Mouse (Mus musculus) ES-E14 (cell line): ENCODE data around the gene Baiap2l2. TPM values are rescaled to one million over a fixed set of nuclear protein-coding genes. Genes with fewer than 3 reads are reported as not detected.

Experiments
- DNase-seq: peaks from one replicate; pipeline ENCODE4 v3.0.0-alpha.2; 2013; ENCODE audit warnings: low read depth, low spot score
- H3K27ac ChIP-seq: 2 replicates; pipeline ENCODE4 v1.5.1; 2012; ENCODE audit warnings: low read depth, mild to moderate bottlenecking, low read length, moderate library complexity, mixed read lengths; ENCODE audit not compliant: poor library complexity, insufficient read depth, severe bottlenecking
- H3K36me3 ChIP-seq: 2 replicates; pipeline ENCODE4 v1.6.1; 2012; ENCODE audit warnings: mild to moderate bottlenecking, low read length, moderate library complexity, mixed read lengths; ENCODE audit not compliant: control insufficient read depth, poor library complexity, insufficient read depth, severe bottlenecking
- H3K4me1 ChIP-seq, 2 experiments: fragments of 150-350 bp in 1 of 2; sonication (generic) in 1 of 2; 2 replicates each; pipeline ENCODE4 v1.6.1; 2012; ENCODE audit warnings: low read length in 2 of 2, mild to moderate bottlenecking in 1 of 2, mixed read lengths in 1 of 2; ENCODE audit not compliant: control insufficient read depth in 2 of 2, insufficient read depth in 2 of 2, poor library complexity in 1 of 2
- H3K4me3 ChIP-seq, 2 experiments: fragments of 150-350 bp in 1 of 2; sonication (generic) in 1 of 2; 2 replicates each; pipeline ENCODE4 v1.5.1; 2012; ENCODE audit warnings: low read length in 2 of 2, low read depth in 1 of 2, mild to moderate bottlenecking in 1 of 2, mixed read lengths in 1 of 2; ENCODE audit not compliant: insufficient read depth in 1 of 2, poor library complexity in 1 of 2, severe bottlenecking in 1 of 2
- H3K9ac ChIP-seq: 2 replicates; pipeline ENCODE4 v1.6.1; 2012; ENCODE audit warnings: low read depth, mild to moderate bottlenecking, low read length, mixed read lengths; ENCODE audit not compliant: poor library complexity, insufficient read depth, severe bottlenecking
- H3K9me3 ChIP-seq: fragments of 150-350 bp; sonication (generic); 2 replicates; pipeline ENCODE4 v1.6.1; 2012; ENCODE audit warnings: low read depth, mild to moderate bottlenecking, low read length; ENCODE audit not compliant: control insufficient read depth, insufficient read depth
- CHD2 ChIP-seq: IDR thresholded peaks from 2 replicates; pipeline ENCODE4 v1.6.1; 2014; ENCODE audit warnings: mild to moderate bottlenecking, low read depth, low read length, inconsistent platforms
- HCFC1 ChIP-seq: IDR thresholded peaks from 2 replicates; pipeline ENCODE4 v1.6.1; 2012; ENCODE audit warnings: low read length, inconsistent platforms, borderline replicate concordance; ENCODE audit not compliant: insufficient read depth
- MAFK ChIP-seq: IDR thresholded peaks from 2 replicates; pipeline ENCODE4 v1.6.1; 2014; ENCODE audit warnings: mild to moderate bottlenecking, low read depth, low read length, inconsistent platforms; ENCODE audit not compliant: insufficient read depth
- ZC3H11A ChIP-seq: IDR thresholded peaks from 2 replicates; pipeline ENCODE4 v1.6.1; 2012; ENCODE audit warnings: low read depth, mild to moderate bottlenecking, inconsistent platforms, low read length, borderline replicate concordance
- ZNF384 ChIP-seq: IDR thresholded peaks from 2 replicates; pipeline ENCODE4 v1.6.1; 2012; ENCODE audit warnings: low read depth, low read length, inconsistent platforms
- in situ Hi-C, 2 experiments: fragments of 600-800 bp; cut with MboI; formaldehyde crosslinking; loops; one replicate each; pipeline ENCODE4 v1.15.1; 2025; ENCODE audit warnings: low sequenced_read_pairs in 2 of 2, inconsistent platforms in 1 of 2; ENCODE audit not compliant: unreplicated experiment in 2 of 2
- total RNA-seq: library from RNA; depleted of rRNA; stranded (reverse); fragments of 300-350 nt; gene quantifications from 2 replicates; pipeline ENCODE4 v1.2.3, GENCODE M21; 2012

The Baiap2l2 gene
- total RNA-seq, 1 experiment = 0.13 TPM

- DNase-seq = no peak
- in situ Hi-C loops = no loop called here
- H3K4me1 ChIP-seq = peaks cover 0 to 2% of the 10 kb centered on the region in 2 experiments; a peak in 1 of 4 replicates
- no peak overlapping the region for H3K27ac ChIP-seq
- TF ChIP-seq MAFK (no peak), ZC3H11A (peak; percentile 16; the same call in 1 of the 2 replicates), ZNF384 (0 out of 2 replicates have a peak, but pooled peaks have one; percentile 12)
- no peak overlapping the region for H3K9ac ChIP-seq
- peak overlapping the region in 1 of 2 experiments; percentile 59; a peak in 2 of 4 replicates for H3K4me3 ChIP-seq
- H3K9me3 ChIP-seq = no peaks in the 10 kb centered on the region
- no peaks in the 10 kb centered on the region for H3K36me3 ChIP-seq
These were observed 14.1 kb downstream of the Baiap2l2 start for GRCm38 (mm10) chr15:79271124-79271746.

- no peaks in the 10 kb centered on the region for H3K36me3 ChIP-seq
- in situ Hi-C loops = no loop called here
- peaks cover 0 to 2% of the 10 kb centered on the region in 2 experiments; a peak in 1 of 4 replicates for H3K4me1 ChIP-seq
- TF ChIP-seq MAFK = no peak
- no peak for TF ChIP-seq HCFC1
- TF ChIP-seq ZC3H11A = no peak
- TF ChIP-seq ZNF384 = no peak
- no peak for TF ChIP-seq CHD2
- H3K4me3 ChIP-seq = peak overlapping the region; percentile 46 to 59
- H3K27ac ChIP-seq = no peak overlapping the region
- DNase-seq = no peak
- no peaks in the 10 kb centered on the region for H3K9me3 ChIP-seq
- peak overlapping the region; percentile 45; the same call in 1 of the 2 replicates for H3K9ac ChIP-seq
These were observed 14.8 kb downstream of the Baiap2l2 start for GRCm38 (mm10) chr15:79270317-79271123.

DNA sequence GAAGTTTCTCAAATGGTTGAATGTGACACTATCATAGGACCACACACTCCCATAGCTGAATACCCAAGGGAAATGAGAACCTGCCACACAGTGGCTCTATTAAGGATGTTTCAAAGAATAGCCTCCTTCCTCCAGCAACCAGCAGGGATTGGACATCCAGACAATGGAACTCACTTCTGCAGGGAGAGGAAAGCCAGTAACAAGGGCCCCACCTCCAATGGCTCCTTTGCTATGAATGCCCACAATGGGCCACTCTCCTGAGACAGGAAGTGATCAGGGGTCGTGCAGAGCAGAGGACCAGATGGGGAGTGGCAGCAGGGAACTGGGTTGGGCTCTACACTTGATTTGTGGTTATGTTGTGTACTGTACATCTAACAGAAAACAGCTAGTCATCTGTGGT is 16.8 kb downstream of the Baiap2l2 start:
- in situ Hi-C loops = no loop called here
- Histone ChIP-seq H3K9ac (no peak overlapping the region), H3K4me1 (peaks cover 0 to 2% of the 10 kb centered on the region in 2 experiments; a peak in 1 of 4 replicates), H3K36me3 (no peaks in the 10 kb centered on the region), H3K27ac (no peak overlapping the region), H3K9me3 (no peaks in the 10 kb centered on the region), H3K4me3 (no peak overlapping the region)
- DNase-seq = no peak
- no peak for TF ChIP-seq CHD2
- TF ChIP-seq ZNF384 = no peak
- TF ChIP-seq HCFC1 = no peak
- TF ChIP-seq MAFK = no peak
- no peak for TF ChIP-seq ZC3H11A

DNA sequence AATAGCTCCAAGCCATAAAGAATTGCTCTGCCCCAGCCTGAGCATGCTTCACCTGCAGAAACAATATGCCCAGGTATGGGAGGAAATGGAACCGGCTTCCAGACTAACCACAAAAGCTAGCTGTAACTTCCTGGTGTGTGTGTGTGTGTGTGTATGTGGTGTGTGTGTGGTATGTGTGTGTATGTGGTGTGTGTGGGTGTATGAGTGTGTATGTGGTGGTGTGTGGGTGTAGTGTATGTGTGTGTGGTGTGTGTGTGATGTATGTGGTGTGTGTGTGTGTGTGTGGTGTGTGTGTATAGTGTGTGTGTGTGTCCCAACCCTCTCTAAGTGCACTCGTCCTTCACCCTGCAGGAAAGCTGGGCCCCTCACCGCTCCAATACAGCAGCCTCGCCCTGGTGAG is 20.0 kb downstream of the Baiap2l2 start:
- H3K4me1 ChIP-seq = peaks cover 2% of the 10 kb centered on the region in 2 experiments; a peak in 2 of 4 replicates
- no peak overlapping the region for H3K4me3 ChIP-seq
- no peak for DNase-seq
- TF ChIP-seq CHD2 = no peak
- TF ChIP-seq ZNF384 = no peak
- TF ChIP-seq HCFC1 = no peak
- TF ChIP-seq MAFK = no peak
- no peak for TF ChIP-seq ZC3H11A
- H3K36me3 ChIP-seq = no peaks in the 10 kb centered on the region
- no peaks in the 10 kb centered on the region for H3K9me3 ChIP-seq
- in situ Hi-C loops = no loop called here
- H3K27ac ChIP-seq = no peak overlapping the region
- no peak overlapping the region for H3K9ac ChIP-seq
